Comparison of ENCODE assay signal across 8 mouse cellular contexts in the genomic region with DNA sequence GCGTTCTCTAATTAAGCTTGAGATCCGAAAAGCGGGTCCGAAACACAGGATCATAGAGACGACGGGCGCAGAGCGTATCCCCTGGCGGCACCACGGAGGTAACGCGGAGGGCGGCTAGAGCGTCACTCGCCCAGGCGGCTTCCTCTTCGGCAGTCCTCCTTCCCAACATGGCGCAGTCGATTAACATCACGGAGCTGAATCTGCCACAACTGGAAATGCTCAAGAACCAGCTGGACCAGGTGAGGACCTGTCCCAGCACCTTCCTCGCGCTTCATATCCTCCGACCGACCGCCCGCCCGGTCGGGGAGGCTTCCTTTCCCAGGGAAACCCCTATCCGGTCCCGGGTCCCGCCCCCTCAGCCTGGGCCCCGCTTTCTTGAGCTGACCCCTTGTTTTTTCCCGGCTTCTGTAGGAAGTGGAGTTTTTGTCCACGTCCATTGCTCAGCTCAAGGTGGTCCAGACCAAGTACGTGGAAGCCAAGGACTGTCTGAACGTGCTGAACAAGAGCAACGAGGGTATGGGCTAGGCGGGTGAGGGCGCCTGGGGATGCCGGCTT. TPM values are rescaled to one million over a fixed set of nuclear protein-coding genes. Genes with fewer than 3 reads are reported as not detected.
DNase-seq lines count a peak whose midpoint lies in the region; ATAC-seq and TF ChIP-seq lines count a peak whose summit lies in the region.

A gene (plus strand): TSS at position 95 of the 555 bp plus-strand sequence.

- H3K4me1 ChIP-seq in hindbrain, embryonic 11.5 days (replicated peaks; ENCODE audit: control insufficient read depth, insufficient read depth, low read length) = no peaks in the 10 kb centered on the region
- peaks cover 2% of the 10 kb centered on the region; the same call in 1 of the 2 replicates for H3K4me1 ChIP-seq in lung, postnatal 0 days (ENCODE audit: insufficient read depth, low read depth, low read length)

- peak within 1 kb of the TSS; percentile 86 for H3K9ac ChIP-seq in hindbrain, embryonic 11.5 days (ENCODE audit: low read depth, low read length)
- H3K9ac ChIP-seq in lung, postnatal 0 days (replicated peaks; ENCODE audit: low read depth) = peak within 1 kb of the TSS; percentile 70

- no peak for TF ChIP-seq EP300 in lung, postnatal 0 days (IDR thresholded peaks at IDR 0.05)

- DNase-seq in NIH3T3 (ENCODE audit: low read depth) = peak; percentile 90
- DNase-seq in cerebellum, postnatal 10 days = peak; percentile 87 to 92
- DNase-seq in frontal cortex, postnatal 10 days (ENCODE audit: low spot score in 2 of 2) = peak; percentile 72 to 84
- DNase-seq in hindbrain, embryonic 11.5 days (ENCODE audit: low spot score) = peak; percentile 85
- DNase-seq in layer of hippocampus, adult 9-11 months = peak; percentile 84
- DNase-seq in lung, postnatal 0 days (ENCODE audit: low spot score) = peak; percentile 91
- peak; percentile 65 for DNase-seq in ovary, postnatal 10 days (ENCODE audit: low spot score)
- DNase-seq in thymus, postnatal 0 days (ENCODE audit: low spot score) = peak; percentile 80

- no peaks in the 10 kb centered on the region for H3K27me3 ChIP-seq in hindbrain, embryonic 11.5 days (ENCODE audit: control insufficient read depth, insufficient read depth, low read length)
- no peaks in the 10 kb centered on the region for H3K27me3 ChIP-seq in lung, postnatal 0 days (replicated peaks; ENCODE audit: insufficient read depth, low read length)

- peak within 1 kb of the TSS; percentile 90 for H3K4me3 ChIP-seq in hindbrain, embryonic 11.5 days (ENCODE audit: low read depth, low read length)
- H3K4me3 ChIP-seq in lung, postnatal 0 days (ENCODE audit: low read depth, low read length) = peak within 1 kb of the TSS; percentile 75

- no peaks in the 10 kb centered on the region for H3K36me3 ChIP-seq in hindbrain, embryonic 11.5 days (ENCODE audit: control insufficient read depth, insufficient read depth, low read length)
- H3K36me3 ChIP-seq in lung, postnatal 0 days (ENCODE audit: insufficient read depth, low read length) = peaks cover 2% of the 10 kb centered on the region; the same call in 1 of the 2 replicates

- under 1% methylated on average over 40 of the region's 40 CpGs for WGBS in hindbrain, embryonic 11.5 days
- under 1% methylated on average over 40 of the region's 40 CpGs for WGBS in lung, postnatal 0 days

- peak within 1 kb of the TSS; percentile 60 for H3K4me2 ChIP-seq in hindbrain, embryonic 11.5 days (replicated peaks; ENCODE audit: low read depth, low read length)
- H3K4me2 ChIP-seq in lung, postnatal 0 days (replicated peaks; ENCODE audit: low read depth, low read length) = peak within 1 kb of the TSS; percentile 57

- no peaks in the 10 kb centered on the region for H3K9me3 ChIP-seq in hindbrain, embryonic 11.5 days (ENCODE audit: control insufficient read depth, low read length)
- no peaks in the 10 kb centered on the region for H3K9me3 ChIP-seq in lung, postnatal 0 days (ENCODE audit: low read length)

- H3K27ac ChIP-seq in hindbrain, embryonic 11.5 days (ENCODE audit: low read depth, low read length) = no peak within 1 kb of the TSS
- peak within 1 kb of the TSS; percentile 43 for H3K27ac ChIP-seq in lung, postnatal 0 days (ENCODE audit: low read length)

- ATAC-seq in hindbrain, embryonic 11.5 days (ENCODE audit: low FRiP score) = peak; percentile 81
- ATAC-seq in lung, postnatal 0 days = peak; percentile 96

- TF ChIP-seq CTCF in lung, postnatal 0 days (IDR thresholded peaks at IDR 0.05) = peak; percentile 68

RNA-seq across cellular contexts. Expression of the gene that starts here (rescaled TPM):
- polyA plus RNA-seq in hindbrain, embryonic 11.5 days (2014; fragmentation: Nextera tagmentation; extraction: Ambion mirVana) = 401 and 431 TPM in 2 replicates
- polyA plus RNA-seq in lung, postnatal 0 days (2015; fragmentation: Nextera tagmentation; extraction: Ambion mirVana) = 457 and 467 TPM in 2 replicates
- 446 and 454 TPM in 2 replicates for polyA plus RNA-seq in thymus, postnatal 0 days (2015; fragmentation: Nextera tagmentation; extraction: Ambion mirVana)
